ENCODE assay signal across 8 mouse cellular contexts in genomic region chrX:159414829-159415673, GRCm38 (mm10). TPM values are rescaled to one million over a fixed set of nuclear protein-coding genes. Genes with fewer than 3 reads are reported as not detected.
DNase-seq lines count a peak whose midpoint lies in the region; ATAC-seq and TF ChIP-seq lines count a peak whose summit lies in the region.

No protein-coding gene starts in this region.

- H3K4me1 ChIP-seq in heart, embryonic 15.5 days (replicated peaks) = peaks cover 5% of the 10 kb centered on the region; the same call in 1 of the 2 replicates
- H3K4me1 ChIP-seq in embryonic facial prominence, embryonic 12.5 days = no peaks in the 10 kb centered on the region
- H3K4me1 ChIP-seq in hindbrain, postnatal 0 days (ENCODE audit: insufficient read depth, low read length) = no peaks in the 10 kb centered on the region

- H3K36me3 ChIP-seq in heart, embryonic 15.5 days = no peaks in the 10 kb centered on the region
- no peaks in the 10 kb centered on the region for H3K36me3 ChIP-seq in embryonic facial prominence, embryonic 12.5 days
- no peaks in the 10 kb centered on the region for H3K36me3 ChIP-seq in hindbrain, postnatal 0 days (ENCODE audit: insufficient read depth, low read length)

- DNase-seq in heart, postnatal 36 days = no peak
- DNase-seq in Muller cell, postnatal 12 days (ENCODE audit: inconsistent ontology term) = peak; percentile 9
- DNase-seq in hindbrain, postnatal 0 days (ENCODE audit: low spot score) = peak; percentile 4
- DNase-seq in liver = peak; percentile 4
- peak; percentile 3 for DNase-seq in retina, postnatal 7 days (ENCODE audit: low read depth, low spot score)
- no peak for DNase-seq in adrenal gland, postnatal 10 days

- no peaks in the 10 kb centered on the region for H3K9me3 ChIP-seq in heart, embryonic 15.5 days (replicated peaks)
- no peaks in the 10 kb centered on the region for H3K9me3 ChIP-seq in embryonic facial prominence, embryonic 12.5 days
- no peaks in the 10 kb centered on the region for H3K9me3 ChIP-seq in hindbrain, postnatal 0 days (ENCODE audit: low read length)

- no peak for ATAC-seq in heart, embryonic 15.5 days (replicated peaks; ENCODE audit: insufficient number of reproducible peaks, insufficient read depth, low FRiP score, low read depth)
- ATAC-seq in embryonic facial prominence, embryonic 12.5 days (ENCODE audit: insufficient number of reproducible peaks, insufficient read depth, low FRiP score, low TSS enrichment) = no peak
- ATAC-seq in hindbrain, postnatal 0 days = peak; percentile 70

- TF ChIP-seq CTCF in hindbrain, postnatal 0 days (IDR thresholded peaks at IDR 0.05; ENCODE audit: low read depth) = no peak

- peak overlapping the region; percentile 59 for H3K4me3 ChIP-seq in heart, embryonic 15.5 days
- H3K4me3 ChIP-seq in embryonic facial prominence, embryonic 12.5 days = peak overlapping the region; percentile 52
- H3K4me3 ChIP-seq in hindbrain, postnatal 0 days (ENCODE audit: low read length) = peak overlapping the region; percentile 58

- 10% methylated on average over 63 of the region's 65 CpGs for WGBS in heart, embryonic 15.5 days
- WGBS in embryonic facial prominence, embryonic 12.5 days = 13% methylated on average over 49 of the region's 65 CpGs
- WGBS in hindbrain, postnatal 0 days = 31% methylated on average over 54 of the region's 65 CpGs

- intact Hi-C loops in heart, postnatal 36 days (cut with DNase I) = no loop called here

- peaks cover 39% of the 10 kb centered on the region for H3K27me3 ChIP-seq in heart, embryonic 15.5 days
- H3K27me3 ChIP-seq in embryonic facial prominence, embryonic 12.5 days = peaks cover 36% of the 10 kb centered on the region
- no peaks in the 10 kb centered on the region for H3K27me3 ChIP-seq in hindbrain, postnatal 0 days (ENCODE audit: insufficient read depth, low read length)

- no peak overlapping the region for H3K27ac ChIP-seq in heart, embryonic 15.5 days
- H3K27ac ChIP-seq in embryonic facial prominence, embryonic 12.5 days = no peak overlapping the region
- H3K27ac ChIP-seq in hindbrain, postnatal 0 days = peak overlapping the region; percentile 74

- peak overlapping the region; percentile 96 for H3K4me2 ChIP-seq in heart, embryonic 15.5 days
- H3K4me2 ChIP-seq in embryonic facial prominence, embryonic 12.5 days (replicated peaks) = peak overlapping the region; percentile 88
- H3K4me2 ChIP-seq in hindbrain, postnatal 0 days (ENCODE audit: low read depth, low read length) = peak overlapping the region; percentile 70

- 0 out of 2 replicates have a peak overlapping the region, but pooled peaks have one; percentile 21 for H3K9ac ChIP-seq in heart, embryonic 15.5 days
- peak overlapping the region; percentile 42; the same call in 1 of the 2 replicates for H3K9ac ChIP-seq in embryonic facial prominence, embryonic 12.5 days
- H3K9ac ChIP-seq in hindbrain, postnatal 0 days (replicated peaks; ENCODE audit: low read length) = peak overlapping the region; percentile 56

RNA-seq across cellular contexts. Expression of gene Map7d2, which starts 0.7 kb away (rescaled TPM):
- polyA plus RNA-seq in heart, embryonic 15.5 days (2015; fragmentation: Nextera tagmentation; extraction: Ambion mirVana) = 0.52 and 0.76 TPM in 2 replicates
- under 1 TPM; 0.44 to 0.81 TPM for total RNA-seq in heart, postnatal 36 days (2021)
- polyA plus RNA-seq in embryonic facial prominence, embryonic 12.5 days (2016; fragmentation: Nextera tagmentation; extraction: Ambion mirVana) = 5.9 and 6.7 TPM in 2 replicates
- 27.7 and 28.0 TPM in 2 replicates for total RNA-seq in hindbrain, postnatal 0 days (2014; rRNA removed)
- polyA plus RNA-seq in hindbrain, postnatal 0 days (2015; fragmentation: Nextera tagmentation; extraction: Ambion mirVana) = 72.4 and 76.4 TPM in 2 replicates
- total RNA-seq in adrenal gland, postnatal 10 days (2021) = 1 to 10 TPM; 2.6 to 3.1 TPM

RNA-seq across cellular contexts. Expression of gene Eif1ax, which starts 43.1 kb away (rescaled TPM):
- 87.9 and 99.8 TPM in 2 replicates for polyA plus RNA-seq in heart, embryonic 15.5 days (2015; fragmentation: Nextera tagmentation; extraction: Ambion mirVana)
- total RNA-seq in heart, postnatal 36 days (2021) = 10 to 100 TPM; 77.1 to 82.9 TPM
- polyA plus RNA-seq in embryonic facial prominence, embryonic 12.5 days (2016; fragmentation: Nextera tagmentation; extraction: Ambion mirVana) = 122 and 137 TPM in 2 replicates
- 62.1 and 74.5 TPM in 2 replicates for total RNA-seq in hindbrain, postnatal 0 days (2014; rRNA removed)
- polyA plus RNA-seq in hindbrain, postnatal 0 days (2015; fragmentation: Nextera tagmentation; extraction: Ambion mirVana) = 86.4 and 96.2 TPM in 2 replicates
- total RNA-seq in adrenal gland, postnatal 10 days (2021) = 100 to 1,000 TPM in 1 of 2 experiments, 10 to 100 TPM in 1; 96.9 to 101 TPM

Comparison
In these comparisons a context has a peak if more than half of its experiments do, and no peak if none do; other contexts are left out.
1. DNase-seq: peak in Muller cell, postnatal 12 days (single experiment), hindbrain, postnatal 0 days (single experiment), liver (single experiment) and retina, postnatal 7 days (single experiment); none in heart, postnatal 36 days (0 of 2) and adrenal gland, postnatal 10 days (single experiment).
2. Peak in every context shown above with its lines, with median percentiles within 50 percentile points of each other: H3K4me2 ChIP-seq, H3K4me3 ChIP-seq and H3K9ac ChIP-seq.